Mouse (Mus musculus) liver, embryonic 14.5 days (tissue): ENCODE data around the gene Ptpra.

Experiments used
- CTCF ChIP-seq: IDR thresholded peaks from 2 replicates; pipeline ENCODE4 v1.5.1; 2016; ENCODE audit warnings: antibody characterized with exemption, low read depth, control low read depth
- EP300 ChIP-seq: IDR thresholded peaks from 2 replicates; pipeline ENCODE4 v1.6.1; 2016; ENCODE audit warnings: antibody characterized with exemption, low read depth

DNA sequence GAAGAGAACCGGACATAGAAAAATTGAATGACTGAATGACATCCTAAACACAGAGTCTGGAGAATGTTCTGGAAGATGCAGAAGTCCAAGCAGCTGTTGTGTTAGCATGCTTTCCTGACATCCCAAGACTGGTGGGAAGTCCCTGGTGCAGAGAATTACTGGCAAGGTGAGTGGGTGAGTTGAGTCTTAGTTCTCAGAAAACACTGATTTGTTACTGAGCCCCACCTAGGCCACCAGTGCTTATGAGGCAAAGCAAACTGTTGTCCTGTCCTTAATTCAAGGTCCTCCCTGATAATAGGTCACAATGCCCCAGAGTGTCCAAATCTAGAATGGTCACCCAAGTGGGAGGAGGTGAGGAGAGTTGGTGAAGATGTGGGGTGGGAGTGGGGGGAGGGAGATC is 45.1 kb upstream of the Ptpra start, which contains the start of the genes Gm28372 and 1700020A23Rik:
- TF ChIP-seq CTCF (no peak), EP300 (no peak)
